Mouse (Mus musculus): ENCODE data around the gene Gpnmb.

- TF ChIP-seq CTCF (IDR thresholded peaks at IDR 0.05; ENCODE audit: borderline replicate concordance, extremely low read depth, insufficient read depth, insufficient read length) (no peak), POLR2A (IDR thresholded peaks at IDR 0.05; ENCODE audit: borderline replicate concordance, extremely low read depth, insufficient read depth, insufficient read length, poor library complexity, severe bottlenecking) (no peak)
These were observed 25.2 kb upstream of the Gpnmb start for GRCm38 (mm10) chr6:49011191-49011590.
